Mouse (Mus musculus) left cerebral cortex, adult 9 months (tissue): ENCODE measurements around the gene Dock9.

Experiments
- DNase-seq, 2 experiments: peaks; one replicate each; pipeline ENCODE4 v3.0.0; 2022; ENCODE audit warnings: low spot score in 2 of 2

Gene Dock9

GRCm38 (mm10) chr14:121527201-121527600, 270.4 kb downstream of the Dock9 start:
- no peak for DNase-seq

- no peak for DNase-seq
Observed at GRCm38 (mm10) chr14:121521709-121522108, 275.9 kb downstream of the Dock9 start.

GRCm38 (mm10) chr14:121516881-121517280, 280.8 kb downstream of the Dock9 start:
- no peak for DNase-seq

- DNase-seq = no peak
Observed at GRCm38 (mm10) chr14:121508929-121509328, 288.7 kb downstream of the Dock9 start.

GRCm38 (mm10) chr14:121506336-121506735, 291.3 kb downstream of the Dock9 start:
- DNase-seq = no peak

GRCm38 (mm10) chr14:121505485-121505860, 292.2 kb downstream of the Dock9 start:
- no peak for DNase-seq

- DNase-seq = no peak
Observed at GRCm38 (mm10) chr14:121504781-121505484, 292.7 kb downstream of the Dock9 start, which contains the start of gene Slc15a1. Gene Slc15a1 (minus strand): TSS chr14:121505252.

GRCm38 (mm10) chr14:121500577-121500976, 297.1 kb downstream of the Dock9 start:
- no peak for DNase-seq

- no peak for DNase-seq
Observed at GRCm38 (mm10) chr14:121499769-121500168, 297.9 kb downstream of the Dock9 start.

- no peak for DNase-seq
Observed at GRCm38 (mm10) chr14:121497800-121498199, 299.8 kb downstream of the Dock9 start.

- no peak for DNase-seq
Observed at GRCm38 (mm10) chr14:121495741-121496140, 301.9 kb downstream of the Dock9 start.

GRCm38 (mm10) chr14:121495120-121495519, 302.5 kb downstream of the Dock9 start:
- DNase-seq = no peak

- DNase-seq = no peak
Observed at GRCm38 (mm10) chr14:121494238-121494637, 303.4 kb downstream of the Dock9 start.

GRCm38 (mm10) chr14:121493712-121494111, 303.9 kb downstream of the Dock9 start:
- no peak for DNase-seq

- DNase-seq = no peak
Observed at GRCm38 (mm10) chr14:121492328-121492727, 305.3 kb downstream of the Dock9 start.
